Mouse (Mus musculus) Patski (cell line): ENCODE measurements around the gene Des. TPM values are rescaled to one million over a fixed set of nuclear protein-coding genes. Genes with fewer than 3 reads are reported as not detected.
A peak's percentile ranks its signal among the peaks of the same experiment; 100 is the strongest.

Experiments used
- ATAC-seq: fragments of 100-300 bp; one replicate; pipeline ENCODE4 v1.8.0; 2021
- CTCF ChIA-PET: fragments of 350-600 bp; sonication (Branson Sonifier 250); formaldehyde crosslinking; loops from one replicate; lab custom pipeline; 2022; ENCODE audit warnings: inconsistent platforms; lab: Charles Lee
- POLR2A ChIA-PET: fragments of 350-600 bp; sonication (Branson Sonifier 250); formaldehyde crosslinking; loops from one replicate; lab custom pipeline; 2022; ENCODE audit warnings: antibody characterized with exemption, inconsistent platforms; lab: Charles Lee
- DNase-seq: peaks from one replicate; pipeline ENCODE4 v3.0.0-alpha.2; 2011; ENCODE audit warnings: low read depth, low spot score
- H3K27me3 ChIP-seq: fragments of 371-371 bp; one replicate; pipeline ENCODE4 v1.5.1; 2021
- CTCF ChIP-seq: fragments of 100-300 bp; IDR thresholded peaks from one replicate; pipeline ENCODE4 v1.5.1; 2021
- in situ Hi-C: fragments of 300-500 bp; cut with MboI; formaldehyde crosslinking; loops from 3 replicates; pipeline ENCODE4 v1.11.1; 2018; ENCODE audit warnings: low pct_unique_long_range_greater_than_20kb, mixed read lengths
- polyA plus RNA-seq: library from polyadenylated mRNA; unstranded; gene quantifications from one replicate; pipeline ENCODE4 v1.2.3, GENCODE M21; 2021

Gene Des
- polyA plus RNA-seq, 1 experiment from 2014 or later = 0.23 TPM

DNA sequence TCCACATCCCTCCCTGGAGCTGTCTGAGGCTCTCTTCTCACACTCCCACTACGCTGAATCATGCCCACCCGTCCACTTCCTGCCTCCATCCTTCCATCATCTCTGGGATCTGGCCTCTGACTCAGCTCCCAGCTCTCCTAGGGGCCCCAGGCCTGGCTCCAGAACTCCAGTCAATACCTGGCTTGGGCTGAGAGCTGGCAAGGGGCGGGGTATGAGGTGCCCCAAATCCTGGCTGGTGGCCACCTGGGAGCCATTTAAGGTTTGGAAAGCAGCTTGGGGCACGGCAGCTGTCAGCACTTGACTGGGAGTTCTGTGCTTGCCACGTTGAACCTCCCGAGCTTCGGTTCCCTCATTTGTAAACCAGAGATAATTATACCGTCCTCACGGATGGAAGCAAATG, 33.0 kb downstream of the Des start:
- TF ChIP-seq CTCF = no peak
- CTCF ChIA-PET = interaction anchor here (1.7 kb wide), 1 partner anchor 34 kb away, joined by 4 read pairs; no protein-coding TSS in a partner anchor
- DNase-seq (no peak), ATAC-seq (peak; percentile 37)
- peaks cover 6% of the 10 kb centered on the region for H3K27me3 ChIP-seq
- in situ Hi-C loops = no loop called here
- POLR2A ChIA-PET = interaction anchor here (1.5 kb wide), 1 partner anchor 11 kb away, joined by 3 read pairs; no protein-coding TSS in a partner anchor

DNA sequence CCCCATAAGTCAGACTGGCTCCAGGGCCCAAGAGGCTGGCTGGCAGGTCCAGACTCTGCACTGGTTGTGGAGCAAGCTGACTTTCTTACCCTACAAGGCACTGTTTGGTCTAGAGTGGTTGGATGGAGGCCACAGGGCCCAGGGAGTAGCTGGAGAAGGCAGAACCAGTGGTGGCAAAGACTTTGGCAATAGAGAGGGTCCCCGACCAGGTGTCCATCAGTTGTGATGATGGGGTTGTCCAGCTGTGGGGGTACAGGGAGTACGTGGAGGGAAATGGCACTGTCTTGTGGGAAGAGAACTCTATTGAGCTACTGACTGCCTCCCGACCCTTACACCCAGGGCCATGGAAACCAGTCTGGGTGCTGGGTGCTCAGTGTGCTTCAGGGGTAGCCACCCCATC, 33.7 kb downstream of the Des start:
- no peak for ATAC-seq
- CTCF ChIA-PET = no interaction called here
- in situ Hi-C loops = no loop called here
- DNase-seq = no peak
- TF ChIP-seq CTCF = no peak
- POLR2A ChIA-PET = interaction anchor here (0.5 to 1.6 kb wide), 3 partner anchors 10 to 158 kb away, joined by 3 read pairs; no protein-coding TSS in a partner anchor
- H3K27me3 ChIP-seq = no peaks in the 10 kb centered on the region

DNA sequence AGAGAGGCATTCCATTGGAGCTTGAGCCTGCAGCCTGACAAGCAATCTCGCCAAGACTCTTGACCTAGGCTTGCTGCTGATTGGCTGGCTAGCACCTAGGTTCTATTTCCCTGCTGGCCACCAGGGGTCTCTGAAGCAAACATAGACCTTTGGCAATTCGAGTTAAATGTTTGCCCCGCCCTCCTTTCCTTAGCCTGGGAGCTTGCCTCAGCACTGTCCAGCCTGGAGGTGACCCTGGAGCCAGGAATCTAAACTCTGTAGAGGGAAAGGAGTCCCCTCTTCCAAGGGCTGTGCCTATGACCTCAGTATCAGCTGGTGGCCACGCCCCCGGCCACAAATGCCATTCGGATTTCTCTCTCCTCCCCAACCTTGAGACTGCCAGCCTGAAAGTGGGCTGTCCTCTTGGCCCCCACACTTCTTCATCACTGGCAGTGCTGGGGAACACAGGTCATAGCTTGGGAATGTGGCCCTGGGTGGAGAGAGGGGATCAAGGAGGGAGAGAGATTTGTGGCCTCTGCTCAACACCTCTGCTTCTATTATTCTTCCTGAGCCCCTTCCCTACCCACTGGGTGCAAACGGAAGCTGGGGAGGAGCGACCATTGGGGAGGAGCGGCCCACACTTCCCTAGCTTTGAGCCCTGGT, 38.8 kb downstream of the Des start:
- DNase-seq = peak; percentile 49
- ATAC-seq = peak; percentile 73
- ChIA-PET CTCF (interaction anchor here (0.8 to 2.8 kb wide), 6 partner anchors 26 to 68 kb away, joined by 3 to 7 read pairs (median 4); partner anchors contain the start of gene Gmppa), POLR2A (interaction anchor here (1.0 kb wide), 1 partner anchor 47 kb away, joined by 3 read pairs; no protein-coding TSS in a partner anchor)
- TF ChIP-seq CTCF = no peak
- H3K27me3 ChIP-seq = no peaks in the 10 kb centered on the region
- in situ Hi-C loops = no loop called here

DNA sequence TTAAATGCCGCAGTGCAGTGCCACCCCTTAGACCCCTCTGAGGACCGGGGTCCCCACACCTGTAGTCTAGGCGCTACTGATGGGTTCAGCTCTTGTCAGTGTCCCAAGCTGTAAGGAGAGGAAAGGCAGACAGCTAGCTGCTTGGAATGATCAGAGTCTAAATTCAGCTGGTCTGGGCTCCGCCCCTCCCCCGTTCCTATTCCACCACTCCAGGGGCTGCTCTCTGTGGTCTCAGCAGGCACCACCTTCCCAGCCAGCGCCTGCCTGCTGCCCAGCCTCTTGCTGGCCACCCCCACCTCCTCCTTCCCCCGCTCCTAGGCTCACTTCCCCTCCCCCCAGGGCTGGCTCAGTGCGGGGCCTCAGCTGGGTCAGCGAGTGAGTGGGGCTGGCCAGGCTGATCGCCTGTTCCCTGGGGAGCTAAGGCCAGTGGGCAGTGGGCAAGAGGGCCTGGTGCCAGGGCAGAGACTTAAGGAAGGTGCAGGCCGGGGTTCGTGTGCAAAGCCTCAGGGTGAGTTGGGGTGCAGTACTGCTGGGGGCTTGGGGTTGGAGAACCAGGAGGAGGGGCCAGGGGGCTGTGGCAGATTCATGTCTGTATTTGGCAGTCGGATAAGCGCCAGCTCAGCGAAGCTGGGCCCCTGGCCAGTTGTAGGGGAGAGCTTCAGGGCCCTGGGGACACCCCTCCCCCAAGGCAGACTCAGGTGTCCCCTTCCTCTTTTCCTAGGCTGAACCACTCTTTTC, 39.8 kb downstream of the Des start:
- no peaks in the 10 kb centered on the region for H3K27me3 ChIP-seq
- ATAC-seq (peak; percentile 22), DNase-seq (peak; percentile 31)
- TF ChIP-seq CTCF = no peak
- POLR2A ChIA-PET = interaction anchor here (1.0 to 1.6 kb wide), 2 partner anchors 16 to 48 kb away, joined by 3 to 4 read pairs; no protein-coding TSS in a partner anchor
- in situ Hi-C loops = no loop called here
- CTCF ChIA-PET = interaction anchor here (1.2 to 2.8 kb wide), 6 partner anchors 14 to 67 kb away, joined by 3 to 11 read pairs (median 4); no protein-coding TSS in a partner anchor

DNA sequence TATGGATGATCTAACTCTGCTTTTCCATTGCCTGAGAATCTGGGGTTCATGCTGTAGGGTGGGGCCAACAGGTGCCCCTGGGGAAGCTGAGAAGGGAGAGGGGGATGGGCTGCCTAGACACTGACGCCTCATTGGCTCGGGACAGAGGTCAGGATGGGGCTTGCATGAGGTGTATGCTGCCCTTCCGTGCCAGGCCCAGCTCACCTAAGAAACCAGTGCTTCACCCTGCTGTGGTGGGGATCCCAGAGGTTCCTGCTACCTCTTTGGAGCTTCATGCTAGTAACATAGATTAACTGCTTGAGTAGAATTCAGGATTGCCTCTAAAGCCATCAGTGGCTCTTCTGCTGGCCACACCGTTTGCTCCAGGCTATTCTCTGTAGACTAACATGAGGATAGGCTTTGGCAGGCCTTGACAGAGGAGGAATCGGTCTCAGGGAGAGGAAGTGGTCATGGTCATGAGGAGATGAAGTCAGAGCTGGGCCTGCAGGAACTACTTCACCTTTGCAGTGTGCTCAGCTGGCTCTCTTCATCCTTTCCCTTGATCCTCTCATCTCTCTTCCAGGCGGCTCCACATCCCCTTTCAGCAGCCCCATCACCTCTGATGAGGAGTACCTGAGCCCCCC, 40.5 kb downstream of the Des start:
- ChIA-PET CTCF (interaction anchor here (1.1 to 2.3 kb wide), 6 partner anchors 13 to 63 kb away, joined by 3 to 11 read pairs (median 3); no protein-coding TSS in a partner anchor), POLR2A (interaction anchor here (1.0 to 1.6 kb wide), 2 partner anchors 16 to 18 kb away, joined by 3 to 4 read pairs; no protein-coding TSS in a partner anchor)

DNA sequence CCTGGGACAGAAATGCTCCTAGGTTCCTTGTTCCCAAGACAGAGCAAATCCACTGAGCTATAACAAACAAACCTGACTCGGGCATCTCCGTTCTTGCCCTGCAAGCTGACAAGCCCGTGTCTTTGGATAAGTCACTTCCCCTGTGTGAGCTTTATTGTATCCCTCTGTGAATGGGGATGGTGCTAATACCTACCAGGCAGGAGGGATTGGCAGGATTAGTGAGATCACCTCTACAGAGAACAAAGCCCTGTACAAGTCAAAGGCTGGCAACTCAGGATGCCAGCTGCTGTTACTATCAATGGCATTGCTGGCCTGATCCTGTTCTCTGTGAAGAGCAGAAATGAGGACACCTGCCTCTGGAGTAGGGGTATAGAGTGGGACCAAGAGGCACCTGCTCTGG, 45.4 kb downstream of the Des start:
- in situ Hi-C loops = no loop called here
- ChIA-PET CTCF (interaction anchor here (1.4 kb wide), 1 partner anchor 62 kb away, joined by 4 read pairs; no protein-coding TSS in a partner anchor), POLR2A (no interaction called here)
- DNase-seq = no peak
- ATAC-seq = no peak
- no peak for TF ChIP-seq CTCF
- no peaks in the 10 kb centered on the region for H3K27me3 ChIP-seq

More for the DNA sequence above, 40.5 kb downstream of the Des start:
- peak; percentile 42 for DNase-seq
- no peaks in the 10 kb centered on the region for H3K27me3 ChIP-seq
- in situ Hi-C loops = no loop called here
- TF ChIP-seq CTCF = no peak
- peak; percentile 22 for ATAC-seq

DNA sequence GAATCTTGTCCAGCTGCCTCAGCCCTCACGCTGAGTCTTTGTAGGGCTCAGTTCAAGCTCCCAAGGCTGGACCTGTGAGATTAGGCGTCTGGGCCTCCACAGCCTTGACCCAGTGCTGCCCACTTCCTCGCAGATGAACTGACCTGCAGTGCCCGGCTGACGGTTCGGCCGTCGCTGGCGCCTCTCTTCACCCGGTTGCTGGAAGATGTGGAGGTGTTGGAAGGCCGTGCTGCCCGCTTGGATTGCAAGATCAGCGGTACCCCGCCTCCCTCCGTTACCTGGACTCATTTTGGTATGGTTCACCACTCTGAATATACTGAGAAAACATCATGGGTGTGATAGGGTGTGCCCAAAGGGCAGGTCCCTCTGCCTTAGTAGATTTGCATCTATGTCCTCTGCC, 46.0 kb downstream of the Des start:
- DNase-seq (no peak), ATAC-seq (no peak)
- no peaks in the 10 kb centered on the region for H3K27me3 ChIP-seq
- in situ Hi-C loops = no loop called here
- ChIA-PET POLR2A (no interaction called here), CTCF (interaction anchor here (1.4 kb wide), 1 partner anchor 63 kb away, joined by 4 read pairs; no protein-coding TSS in a partner anchor)
- TF ChIP-seq CTCF = no peak

DNA sequence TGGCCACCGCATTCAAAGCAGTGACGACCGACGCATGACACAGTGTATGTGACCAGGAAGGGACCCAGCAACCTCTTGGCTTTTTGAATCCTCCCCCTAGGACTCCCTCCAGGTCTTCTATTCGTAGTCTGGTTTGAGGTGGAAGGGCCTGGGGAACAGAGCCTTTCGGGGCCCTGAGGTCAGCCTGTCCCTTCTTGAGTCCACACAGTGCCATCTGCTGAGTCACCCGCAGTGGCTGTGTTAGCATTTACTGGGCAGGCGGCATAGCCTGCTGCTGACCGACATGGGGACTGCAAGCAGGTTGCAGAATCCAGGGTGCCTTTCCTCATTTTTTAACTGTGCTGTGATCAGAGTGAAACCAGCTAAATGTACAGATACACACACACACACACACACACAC, 46.9 kb downstream of the Des start:
- no peak for TF ChIP-seq CTCF
- DNase-seq = no peak
- ATAC-seq = no peak
- in situ Hi-C loops = no loop called here
- no peaks in the 10 kb centered on the region for H3K27me3 ChIP-seq
- ChIA-PET POLR2A (interaction anchor here (0.6 to 0.9 kb wide), 2 partner anchors 15 to 30 kb away, joined by 3 read pairs; no protein-coding TSS in a partner anchor), CTCF (interaction anchor here (1.4 kb wide), 1 partner anchor 64 kb away, joined by 4 read pairs; no protein-coding TSS in a partner anchor)

DNA sequence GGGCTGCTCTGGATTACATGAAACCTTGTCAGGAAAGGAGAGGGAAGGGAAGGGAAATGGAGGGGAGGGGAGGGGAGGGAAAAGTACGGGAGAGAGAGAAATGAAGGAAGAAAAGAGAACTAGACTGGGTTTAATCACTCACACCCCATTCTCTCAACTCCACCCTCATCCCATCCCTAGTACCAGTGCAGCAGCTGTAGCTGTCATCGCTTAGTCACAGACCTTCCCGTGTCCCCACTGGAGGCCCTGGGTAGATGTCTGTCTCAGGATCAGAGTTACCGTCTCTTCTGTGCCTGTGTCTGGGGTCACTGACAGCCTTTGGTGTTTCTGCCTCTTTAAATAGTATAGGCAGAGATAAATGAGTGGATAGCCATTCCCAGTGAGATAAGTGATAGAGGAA, 48.1 kb downstream of the Des start:
- in situ Hi-C loops = no loop called here
- DNase-seq = no peak
- no peak for TF ChIP-seq CTCF
- H3K27me3 ChIP-seq = no peaks in the 10 kb centered on the region
- no peak for ATAC-seq
- ChIA-PET CTCF (no interaction called here), POLR2A (interaction anchor here (0.9 kb wide), 1 partner anchor 16 kb away, joined by 3 read pairs; no protein-coding TSS in a partner anchor)

DNA sequence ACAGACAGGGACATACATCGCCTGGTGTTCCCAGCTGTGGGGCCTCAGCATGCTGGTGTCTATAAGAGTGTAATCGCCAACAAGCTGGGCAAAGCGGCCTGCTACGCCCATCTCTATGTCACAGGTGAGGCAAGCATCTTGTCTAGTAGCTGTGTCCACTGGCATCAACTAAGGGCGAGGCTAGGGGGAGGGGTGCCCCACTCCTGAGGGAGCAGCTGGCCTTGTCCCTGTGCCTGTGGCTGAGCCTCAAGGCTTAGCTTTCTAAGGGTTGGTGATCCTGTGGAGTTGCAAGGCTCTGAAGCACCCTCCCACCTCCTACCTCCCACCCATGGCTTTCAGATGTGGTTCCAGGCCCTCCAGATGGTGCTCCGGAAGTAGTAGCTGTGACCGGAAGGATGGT, 49.8 kb downstream of the Des start:
- CTCF ChIA-PET = interaction anchor here (1.2 kb wide), 1 partner anchor 24 kb away, joined by 4 read pairs; no protein-coding TSS in a partner anchor
- DNase-seq = no peak
- H3K27me3 ChIP-seq = no peaks in the 10 kb centered on the region
- POLR2A ChIA-PET = no interaction called here
- in situ Hi-C loops = no loop called here
- no peak for TF ChIP-seq CTCF
- ATAC-seq = no peak
